Mouse (Mus musculus) MEL (cell line): ENCODE results near the gene Gfpt2.

Experiments used
- CHD2 ChIP-seq: IDR thresholded peaks from 2 replicates; pipeline ENCODE4 v1.6.1; 2011; ENCODE audit warnings: low read length, improper control_type of control experiment
- EP300 ChIP-seq, 2 experiments: IDR thresholded peaks; 2 replicates each; pipeline ENCODE4 v1.6.1; 2011; ENCODE audit warnings: improper control_type of control experiment in 2 of 2, low read length in 2 of 2, low read depth in 1 of 2, mild to moderate bottlenecking in 1 of 2
- POLR2A ChIP-seq, 2 experiments: IDR thresholded peaks; 2 replicates each; pipeline ENCODE4 v1.6.1; 2011 to 2012; ENCODE audit warnings: low read length in 2 of 2, mild to moderate bottlenecking in 2 of 2, control low read depth in 1 of 2, improper control_type of control experiment in 1 of 2, low read depth in 1 of 2, moderate library complexity in 1 of 2; ENCODE audit not compliant: control insufficient read depth in 1 of 2, insufficient read depth in 1 of 2, poor library complexity in 1 of 2
- POLR2AphosphoS2 ChIP-seq: IDR thresholded peaks from 2 replicates; pipeline ENCODE4 v1.6.1; 2011; ENCODE audit warnings: low read length, improper control_type of control experiment
- SIN3A ChIP-seq: IDR thresholded peaks from 2 replicates; pipeline ENCODE4 v1.6.1; 2012; ENCODE audit warnings: low read length, improper control_type of control experiment, inconsistent platforms

- TF ChIP-seq EP300 (IDR thresholded peaks at IDR 0.05; ENCODE audit: low read depth in 1 of 2, low read length in 2 of 2) = no peak
- no peak for TF ChIP-seq SIN3A
- no peak for TF ChIP-seq POLR2AphosphoS2
- no peak for TF ChIP-seq POLR2A (IDR thresholded peaks at IDR 0.05; ENCODE audit: control insufficient read depth in 1 of 2, insufficient read depth in 1 of 2, low read depth in 1 of 2, low read length in 2 of 2, poor library complexity in 1 of 2)
- TF ChIP-seq CHD2 = no peak
Measured at GRCm38 (mm10) chr11:49778844-49779243, 15.1 kb upstream of the Gfpt2 start.
